Mouse (Mus musculus): ENCODE results near the gene Marcksl1. TPM values are rescaled to one million over a fixed set of nuclear protein-coding genes. Genes with fewer than 3 reads are reported as not detected.
A peak's percentile ranks its signal among the peaks of the same experiment; 100 is the strongest.
"Not testable (repeated sequence)": the region's sequence is repeated elsewhere in the genome, so short reads cannot be mapped to it uniquely, and the experiment has no call there.

The Marcksl1 gene
- total RNA-seq, 1 experiment from 2014 or later: 14.4 TPM

DNA sequence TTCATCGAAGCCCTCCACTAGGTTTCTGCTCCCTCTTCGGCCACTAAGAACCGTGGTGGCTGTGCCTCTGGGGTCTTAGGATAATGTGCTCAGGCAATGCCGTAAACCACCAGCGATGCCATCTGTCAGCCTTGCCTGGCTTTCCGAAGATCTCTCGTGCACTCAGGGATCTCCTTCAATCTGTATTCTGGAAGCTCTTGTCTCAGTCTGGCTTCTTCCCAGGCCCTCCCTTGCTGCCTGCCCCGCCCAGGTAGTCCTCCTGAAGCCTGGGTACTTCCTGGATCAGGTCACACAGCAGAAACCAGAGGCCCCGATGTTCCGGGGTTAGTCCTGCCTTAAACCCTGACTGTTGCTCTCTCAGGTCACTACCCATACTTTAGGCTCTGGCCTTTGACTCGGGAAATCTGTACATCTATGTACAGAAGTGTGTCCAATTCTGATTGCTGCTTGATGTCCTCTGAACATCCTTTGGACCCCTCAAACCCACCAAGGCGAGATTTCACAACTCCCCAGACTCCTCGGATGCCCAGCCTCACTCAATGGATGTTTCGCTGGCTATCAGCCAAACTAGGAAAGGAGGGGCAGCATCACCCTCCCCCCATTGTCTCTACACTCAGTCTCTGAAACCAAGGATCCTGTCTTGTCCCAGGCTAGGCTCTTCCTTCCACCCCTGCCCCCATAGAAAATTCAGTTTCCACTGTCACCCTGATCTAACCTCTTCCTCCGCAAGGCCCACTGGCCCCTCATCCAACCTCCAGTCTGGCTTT lies 4.4 kb upstream of the Marcksl1 start:
- no peak for ATAC-seq (replicated peaks; ENCODE audit: insufficient number of reproducible peaks, low FRiP score, low TSS enrichment, poor library complexity, severe bottlenecking)

DNA sequence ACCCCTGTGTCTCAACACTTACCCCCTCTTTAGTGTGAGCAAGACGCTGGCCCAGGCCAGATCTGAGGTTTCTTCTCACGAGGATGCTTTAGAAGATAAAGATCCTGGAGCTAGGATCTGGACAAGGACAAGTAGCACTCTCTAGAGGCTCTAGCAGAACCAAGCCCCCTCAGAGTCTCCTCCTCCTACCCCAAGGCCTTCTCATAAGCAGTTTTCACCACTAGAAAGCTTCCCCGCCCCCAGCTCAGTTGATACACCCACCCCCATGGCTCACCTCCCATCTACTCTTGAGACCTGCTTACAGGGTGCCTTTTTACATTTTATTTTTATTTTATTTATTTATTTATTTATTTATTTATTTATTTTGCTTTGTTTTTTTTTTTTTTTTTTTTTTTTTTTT lies 3.7 kb upstream of the Marcksl1 start:
- no peak for ATAC-seq (replicated peaks; ENCODE audit: insufficient number of reproducible peaks, low FRiP score, low TSS enrichment, poor library complexity, severe bottlenecking)

DNA sequence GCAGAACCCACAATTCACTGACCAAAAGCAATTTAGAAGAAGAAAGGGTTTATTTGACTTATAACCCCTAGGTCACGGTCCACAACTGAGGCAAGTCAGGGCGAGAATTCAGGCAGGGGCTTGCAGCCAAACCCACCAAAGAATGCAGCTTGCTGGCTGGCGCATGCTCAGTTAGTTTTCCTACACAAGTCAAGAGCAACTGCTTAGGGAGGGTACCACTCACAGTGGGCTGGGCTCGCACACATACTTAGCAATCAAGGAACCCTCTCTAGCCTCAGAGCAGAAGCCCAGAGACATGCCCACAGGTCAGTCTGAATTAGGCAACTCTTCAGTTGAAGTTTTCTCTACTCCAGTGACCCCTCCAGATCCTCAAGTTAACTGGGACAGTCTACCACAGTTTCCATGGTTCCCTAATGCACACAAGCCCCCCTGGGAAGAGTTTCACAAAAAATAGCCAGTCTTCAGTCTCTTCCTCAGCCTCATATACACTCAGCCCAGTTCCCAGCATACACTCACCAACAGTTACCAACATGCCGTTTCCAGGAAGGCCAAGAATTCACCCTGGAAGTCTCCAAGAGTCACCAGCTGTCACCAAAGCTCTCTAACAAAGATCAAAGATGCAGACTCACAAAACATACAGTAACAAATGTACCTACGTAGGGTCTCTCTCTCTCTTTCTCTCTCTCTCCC lies 2.5 kb upstream of the Marcksl1 start:
- no peak for ATAC-seq (replicated peaks; ENCODE audit: insufficient number of reproducible peaks, low FRiP score, low TSS enrichment, poor library complexity, severe bottlenecking)

GRCm38 (mm10) chr4:129511413-129512096 lies 1.8 kb upstream of the Marcksl1 start:
- ATAC-seq (replicated peaks; ENCODE audit: insufficient number of reproducible peaks, low FRiP score, low TSS enrichment, poor library complexity, severe bottlenecking): no peak

- ATAC-seq (replicated peaks; ENCODE audit: insufficient number of reproducible peaks, low FRiP score, low TSS enrichment, poor library complexity, severe bottlenecking): no peak
Observed at GRCm38 (mm10) chr4:129513891-129514290, 510 bp downstream of the Marcksl1 start.

GRCm38 (mm10) chr4:129514300-129514898 lies 1.0 kb downstream of the Marcksl1 start:
- ATAC-seq (replicated peaks; ENCODE audit: insufficient number of reproducible peaks, low FRiP score, low TSS enrichment, poor library complexity, severe bottlenecking): peak; percentile 52

DNA sequence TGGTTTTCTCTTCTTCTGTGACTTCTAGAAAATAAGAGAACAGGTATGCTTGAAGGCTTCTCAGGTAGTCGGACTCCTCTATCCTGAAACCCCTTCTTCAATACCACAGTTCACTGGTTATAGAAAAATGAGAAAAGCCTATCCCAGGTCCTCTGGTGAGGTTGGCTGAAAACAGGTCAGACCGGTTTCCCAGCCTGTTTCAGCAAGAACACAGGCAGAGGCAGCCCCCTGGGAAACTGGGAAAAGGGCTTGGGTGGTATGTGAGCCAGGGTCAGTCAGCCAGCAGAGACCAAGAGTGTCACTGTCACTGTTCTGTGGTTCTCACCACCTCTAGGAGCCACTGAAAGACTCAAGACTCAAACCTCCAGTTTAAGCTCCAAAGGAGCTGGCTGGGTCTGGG lies 3.5 kb downstream of the Marcksl1 start:
- ATAC-seq (replicated peaks; ENCODE audit: insufficient number of reproducible peaks, low FRiP score, low TSS enrichment, poor library complexity, severe bottlenecking): no peak

DNA sequence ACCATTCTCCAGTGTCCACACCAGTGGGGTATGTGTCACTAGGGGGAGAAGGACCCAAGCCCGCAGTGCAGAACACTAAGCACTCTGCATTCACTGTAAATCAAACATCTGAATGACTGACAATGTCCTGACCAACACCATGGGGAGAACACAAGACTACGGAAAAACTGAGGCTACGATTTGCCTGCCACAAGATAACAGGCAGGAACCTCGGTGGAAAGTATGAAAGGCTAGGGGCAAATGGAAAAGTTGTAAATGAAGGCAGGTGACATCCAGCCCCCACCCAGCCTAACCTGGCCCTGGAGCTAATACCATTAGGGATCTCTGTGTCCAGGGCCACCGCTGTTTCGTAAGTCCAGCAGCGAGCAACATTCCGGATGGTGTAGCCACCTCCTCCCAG lies 5.1 kb downstream of the Marcksl1 start:
- ATAC-seq (replicated peaks; ENCODE audit: insufficient number of reproducible peaks, low FRiP score, low TSS enrichment, poor library complexity, severe bottlenecking): no peak

GRCm38 (mm10) chr4:129525338-129525737 lies 12.0 kb downstream of the Marcksl1 start:
- peak; percentile 22; the same call in 1 of the 2 replicates for ATAC-seq (replicated peaks; ENCODE audit: insufficient number of reproducible peaks, low FRiP score, low TSS enrichment, poor library complexity, severe bottlenecking)

- no peak for ATAC-seq (replicated peaks; ENCODE audit: insufficient number of reproducible peaks, low FRiP score, low TSS enrichment, poor library complexity, severe bottlenecking)
Observed at GRCm38 (mm10) chr4:129525889-129526288, 12.5 kb downstream of the Marcksl1 start.

- ATAC-seq (replicated peaks; ENCODE audit: insufficient number of reproducible peaks, low FRiP score, low TSS enrichment, poor library complexity, severe bottlenecking): not testable (repeated sequence)
Observed at GRCm38 (mm10) chr4:129528901-129529300, 15.5 kb downstream of the Marcksl1 start.

DNA sequence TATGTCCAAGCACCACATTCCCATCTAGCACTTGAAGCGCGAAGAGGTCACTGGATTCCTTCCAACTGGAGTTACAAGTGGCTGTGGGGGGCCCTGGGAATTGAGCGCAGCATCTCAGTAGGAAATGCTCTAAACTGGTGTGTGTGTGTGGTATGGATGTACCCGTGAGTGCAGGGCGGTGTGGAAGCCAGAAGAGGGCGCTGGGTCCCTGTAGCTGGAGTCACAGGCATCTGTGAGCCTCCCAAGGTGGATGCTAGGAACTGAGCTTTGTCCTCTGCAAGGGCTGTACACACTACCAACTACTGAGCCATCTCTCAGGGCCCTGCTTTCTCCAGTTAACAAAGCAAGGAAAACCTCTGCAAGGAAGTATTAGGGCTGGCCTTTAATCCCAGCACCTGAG lies 26.6 kb downstream of the Marcksl1 start:
- no peak for ATAC-seq (replicated peaks; ENCODE audit: insufficient number of reproducible peaks, low FRiP score, low TSS enrichment, poor library complexity, severe bottlenecking)

DNA sequence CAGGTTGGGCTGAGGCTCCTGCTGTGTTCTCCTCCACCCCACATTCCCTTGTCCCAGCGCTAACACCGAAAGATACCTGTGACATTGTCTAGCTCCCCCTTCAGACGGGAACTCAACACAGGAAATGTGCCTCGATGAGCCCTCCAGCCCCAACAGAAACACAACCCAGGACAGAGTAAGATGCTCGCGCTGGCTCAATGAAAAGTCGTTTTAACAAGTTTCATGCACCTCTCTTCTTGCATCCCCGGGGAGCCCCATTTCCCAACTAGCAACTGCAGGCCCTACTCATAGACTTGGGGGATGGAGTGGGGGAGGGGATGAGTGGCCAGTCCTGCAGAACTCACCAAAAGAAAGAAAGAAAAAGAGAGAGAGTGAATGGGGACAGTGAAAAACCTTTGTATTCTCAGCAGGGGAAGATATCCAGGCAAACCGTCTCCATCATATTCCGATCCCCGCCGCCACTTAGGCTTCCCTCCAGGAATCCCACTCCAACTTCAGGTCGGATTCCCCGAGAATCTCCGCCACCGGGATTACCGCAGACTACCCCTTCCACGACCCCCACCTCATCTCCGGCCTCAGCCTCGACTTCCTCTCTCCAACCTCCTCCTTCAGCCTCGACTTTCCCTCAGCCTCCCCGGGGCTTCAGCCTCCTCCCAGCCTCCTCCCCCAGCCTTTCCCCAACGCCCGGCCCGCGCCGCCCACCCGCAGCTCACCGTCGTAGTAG lies 28.6 kb downstream of the Marcksl1 start:
- ATAC-seq (replicated peaks; ENCODE audit: insufficient number of reproducible peaks, low FRiP score, low TSS enrichment, poor library complexity, severe bottlenecking): no peak

DNA sequence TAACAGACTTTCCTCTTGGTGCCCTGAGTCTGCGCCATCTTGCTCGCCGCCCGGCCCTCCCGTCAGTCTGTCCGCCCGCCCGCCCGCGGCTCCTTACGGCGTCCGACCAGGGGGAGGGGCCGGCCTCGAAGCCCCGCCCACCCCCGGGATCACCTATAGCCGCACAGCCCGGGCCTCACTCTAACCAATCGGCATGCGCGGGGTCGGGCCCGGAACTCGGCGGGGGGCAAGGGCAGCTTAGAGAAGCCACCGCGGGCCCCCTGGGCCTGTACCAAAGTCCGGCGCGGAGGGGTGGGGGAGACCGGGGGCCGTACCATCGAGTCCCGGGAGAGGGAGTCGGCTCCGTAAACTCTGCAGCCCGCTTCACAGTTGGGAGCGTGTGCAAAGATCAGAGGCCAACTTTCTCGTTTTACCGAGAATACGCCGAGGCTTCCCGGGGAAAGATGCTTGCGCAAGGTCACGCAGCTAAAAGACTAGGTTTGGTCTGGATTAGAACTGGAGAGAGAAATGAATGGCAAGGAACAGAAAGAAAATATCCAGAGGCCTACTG lies 29.3 kb downstream of the Marcksl1 start, which contains the start of gene Hdac1:
TSS of gene Hdac1 (minus strand) at position 122 of the 550 bp plus-strand sequence.
- peak; percentile 97 for ATAC-seq (replicated peaks; ENCODE audit: insufficient number of reproducible peaks, low FRiP score, low TSS enrichment, poor library complexity, severe bottlenecking)

GRCm38 (mm10) chr4:129544106-129544505 lies 30.7 kb downstream of the Marcksl1 start:
- no peak for ATAC-seq (replicated peaks; ENCODE audit: insufficient number of reproducible peaks, low FRiP score, low TSS enrichment, poor library complexity, severe bottlenecking)

DNA sequence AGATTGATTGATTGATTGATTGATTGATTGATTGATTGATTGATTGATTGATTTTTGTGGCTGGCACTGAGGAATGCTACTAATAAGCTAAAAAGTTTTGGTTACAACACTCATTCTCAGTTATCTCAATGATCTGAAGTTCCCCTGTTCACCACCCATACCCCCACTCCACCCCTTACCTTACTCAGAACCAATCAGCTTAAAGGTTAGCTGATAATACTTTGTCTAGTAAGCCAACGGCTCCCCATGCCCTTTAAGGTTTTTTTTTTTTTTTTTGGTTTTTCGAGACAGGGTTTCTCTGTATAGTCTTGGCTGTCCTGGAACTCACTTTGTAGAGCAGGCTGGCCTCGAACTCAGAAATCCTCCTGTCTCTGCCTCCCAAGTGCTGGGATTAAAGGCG lies 34.2 kb downstream of the Marcksl1 start:
- not testable (repeated sequence) for ATAC-seq (replicated peaks; ENCODE audit: insufficient number of reproducible peaks, low FRiP score, low TSS enrichment, poor library complexity, severe bottlenecking)

DNA sequence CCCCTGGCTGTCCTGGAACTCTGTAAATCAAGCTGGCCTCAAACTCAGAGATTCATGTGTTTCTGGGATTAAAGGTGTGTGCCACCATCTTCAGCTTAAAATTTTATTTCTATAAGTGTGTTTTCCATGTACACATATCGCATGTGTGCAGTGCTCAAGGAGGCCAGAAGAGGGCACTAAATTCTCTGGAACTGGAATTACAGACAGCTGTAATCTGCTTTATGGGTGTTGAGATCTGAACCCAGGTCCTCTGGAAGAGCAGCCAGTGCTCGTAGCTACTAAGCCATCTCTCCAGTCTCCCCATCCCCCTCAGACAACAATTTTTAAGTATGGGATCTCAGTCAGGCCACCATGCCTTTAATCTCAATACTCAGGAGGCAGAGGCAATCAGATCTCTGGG lies 35.9 kb downstream of the Marcksl1 start:
- no peak for ATAC-seq (replicated peaks; ENCODE audit: insufficient number of reproducible peaks, low FRiP score, low TSS enrichment, poor library complexity, severe bottlenecking)

GRCm38 (mm10) chr4:129550295-129550694 lies 36.9 kb downstream of the Marcksl1 start:
- no peak for ATAC-seq (replicated peaks; ENCODE audit: insufficient number of reproducible peaks, low FRiP score, low TSS enrichment, poor library complexity, severe bottlenecking)
